Mouse (Mus musculus) cerebellum, adult 9-11 months (tissue): Measurements from ENCODE around the gene Tbc1d14.

ENCODE experiments used
- DNase-seq: peaks from one replicate; pipeline ENCODE4 v3.0.0; 2022

Gene Tbc1d14

DNA sequence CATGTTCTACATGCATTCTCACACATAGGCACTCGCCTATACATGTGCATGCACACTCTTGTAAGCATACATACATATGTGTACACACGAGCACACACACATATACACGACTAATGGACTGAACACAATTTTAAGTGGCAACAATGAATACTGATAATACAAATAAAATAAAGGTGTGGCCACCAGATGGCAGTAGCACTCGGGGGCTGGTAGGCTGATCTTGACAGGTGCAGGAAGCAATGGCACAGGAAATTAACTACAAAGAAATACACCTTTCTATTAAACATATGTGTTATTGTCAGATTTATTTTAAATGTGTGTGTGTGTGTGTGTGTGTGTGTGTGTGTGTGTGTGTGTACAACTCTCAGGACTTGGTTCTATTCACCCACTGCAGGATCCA, 134.2 kb downstream of the Tbc1d14 start:
- DNase-seq = no peak

DNA sequence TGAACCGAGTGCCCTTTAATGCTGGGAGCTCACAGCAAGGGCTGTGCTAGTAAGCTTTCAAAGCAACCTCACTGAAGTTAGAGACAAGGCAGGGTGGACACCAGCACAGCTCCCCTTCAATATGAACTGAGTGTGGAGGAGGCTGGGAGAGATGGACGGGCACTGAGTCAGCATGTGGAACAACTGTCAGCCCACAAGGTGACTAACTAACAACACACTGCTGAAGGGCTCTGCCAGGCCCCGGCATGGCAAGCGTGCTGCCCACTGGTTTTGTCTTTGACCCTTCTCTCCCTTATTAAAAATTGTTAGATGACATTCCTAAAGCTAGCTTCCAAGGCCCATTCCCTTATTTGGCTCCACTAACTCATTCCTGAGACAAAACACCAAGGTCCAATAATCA, 135.4 kb downstream of the Tbc1d14 start:
- DNase-seq = no peak

- DNase-seq = no peak
These were observed 140.3 kb downstream of the Tbc1d14 start for GRCm38 (mm10) chr5:36452821-36453220.

- no peak for DNase-seq
These were observed 141.1 kb downstream of the Tbc1d14 start for GRCm38 (mm10) chr5:36451872-36452389.

DNA sequence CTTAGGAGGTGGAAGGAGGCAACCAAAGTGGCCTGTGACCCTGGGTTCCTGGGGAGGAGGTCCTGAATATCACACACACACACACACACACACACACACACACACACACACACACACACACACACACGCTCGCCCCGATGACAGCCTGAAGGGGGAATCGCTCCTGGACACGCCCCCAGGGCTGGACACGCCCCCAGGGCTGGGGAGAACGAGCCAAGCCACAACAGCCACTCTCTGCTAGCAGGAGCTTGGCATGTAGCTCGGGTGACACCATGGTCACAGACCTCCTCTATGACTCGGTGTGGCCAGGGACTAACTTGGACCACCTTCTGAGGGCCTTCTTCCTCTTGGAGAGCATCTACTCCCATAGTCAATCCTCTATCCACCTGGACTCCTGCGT, 142.0 kb downstream of the Tbc1d14 start:
- DNase-seq = no peak

DNA sequence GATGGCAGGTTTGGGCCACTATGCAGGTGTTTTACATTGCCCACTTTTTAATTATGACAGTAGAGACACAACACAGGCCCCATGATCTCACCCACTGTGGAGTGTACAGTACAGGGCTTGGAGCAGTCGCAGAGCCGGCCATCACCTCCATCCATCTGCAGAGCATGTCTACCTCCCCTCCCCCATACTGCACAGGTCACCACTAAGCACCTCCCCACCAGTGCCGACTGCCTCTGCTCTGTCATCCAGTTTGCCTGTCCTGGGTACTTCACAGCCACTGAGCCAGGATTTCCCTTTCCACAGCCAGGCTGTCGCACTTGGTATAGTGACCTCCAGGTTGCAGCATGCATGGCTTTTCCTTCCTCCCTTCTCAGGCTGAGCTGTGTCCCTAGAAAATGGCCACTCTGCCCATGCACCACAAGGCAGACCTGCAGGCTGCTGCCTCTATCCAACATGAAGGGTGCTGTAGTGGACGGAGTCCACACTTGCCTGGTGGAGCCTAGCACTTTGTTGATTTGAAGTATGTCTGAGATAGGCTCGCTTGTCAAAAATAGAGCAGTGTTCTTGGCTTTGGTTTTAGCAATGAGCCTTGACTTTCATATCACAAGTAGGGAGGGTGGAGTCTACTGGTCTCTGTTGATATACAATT, 143.2 kb downstream of the Tbc1d14 start:
- no peak for DNase-seq

GRCm38 (mm10) chr5:36447872-36448271, 145.2 kb downstream of the Tbc1d14 start:
- DNase-seq = no peak

- no peak for DNase-seq
These were observed 146.7 kb downstream of the Tbc1d14 start for GRCm38 (mm10) chr5:36446166-36446890.

DNA sequence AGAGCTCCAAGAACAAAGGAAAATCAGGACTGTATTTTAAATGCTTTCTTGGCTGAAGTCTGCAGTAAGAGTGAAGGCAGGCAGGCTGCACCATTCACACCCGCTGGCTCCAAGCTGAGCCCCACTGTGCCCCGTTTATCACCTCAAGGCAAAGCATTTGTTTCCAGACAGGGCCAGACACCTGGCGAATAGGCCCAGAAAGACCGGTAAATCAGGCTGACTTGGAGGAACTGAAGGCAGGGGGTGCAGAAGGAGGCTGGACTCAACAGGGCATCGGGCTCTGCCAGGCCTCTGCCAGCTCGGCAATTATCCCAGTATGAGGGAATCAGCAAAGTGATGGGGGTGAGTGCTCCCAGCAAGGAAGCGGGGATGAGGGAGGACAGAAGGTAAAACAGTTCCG, 148.0 kb downstream of the Tbc1d14 start:
- DNase-seq = peak; percentile 73

DNA sequence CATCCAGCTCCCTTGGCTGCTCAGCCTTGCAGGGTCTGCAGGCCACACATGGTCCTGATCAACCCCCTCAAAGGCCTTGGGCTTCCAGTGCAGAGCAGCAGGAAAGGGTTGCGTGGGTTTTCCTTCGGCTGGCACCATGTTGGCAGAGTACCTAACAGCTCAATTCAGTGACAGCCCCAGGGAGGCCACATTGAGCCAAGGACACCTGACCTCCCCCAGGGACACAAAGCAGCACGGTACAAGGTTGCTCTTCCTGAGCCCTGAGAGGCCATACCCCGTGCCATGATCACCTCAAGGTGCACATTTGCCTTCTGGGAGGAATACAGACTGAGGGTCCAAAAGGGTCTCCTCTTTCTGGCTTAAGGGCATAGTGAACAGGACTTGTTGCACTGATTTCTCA, 148.5 kb downstream of the Tbc1d14 start:
- DNase-seq = peak; percentile 10

GRCm38 (mm10) chr5:36440741-36441140, 152.3 kb downstream of the Tbc1d14 start:
- DNase-seq = no peak
